Mouse (Mus musculus) c-Kit-negative CD71-positive TER-119-positive erythroid progenitor cells, embryonic 14.5 days (primary cell): Measurements from ENCODE around the gene Naglu.

Experiments used
- DNase-seq: peaks from one replicate; pipeline ENCODE4 v3.0.0-alpha.2; 2013; ENCODE audit warnings: low read depth, low spot score

Gene Naglu

GRCm38 (mm10) chr11:101056885-101057284 lies 12.9 kb upstream of the Naglu start:
- no peak for DNase-seq

GRCm38 (mm10) chr11:101057860-101058259 lies 12.0 kb upstream of the Naglu start:
- DNase-seq, result peak; percentile 70

DNA sequence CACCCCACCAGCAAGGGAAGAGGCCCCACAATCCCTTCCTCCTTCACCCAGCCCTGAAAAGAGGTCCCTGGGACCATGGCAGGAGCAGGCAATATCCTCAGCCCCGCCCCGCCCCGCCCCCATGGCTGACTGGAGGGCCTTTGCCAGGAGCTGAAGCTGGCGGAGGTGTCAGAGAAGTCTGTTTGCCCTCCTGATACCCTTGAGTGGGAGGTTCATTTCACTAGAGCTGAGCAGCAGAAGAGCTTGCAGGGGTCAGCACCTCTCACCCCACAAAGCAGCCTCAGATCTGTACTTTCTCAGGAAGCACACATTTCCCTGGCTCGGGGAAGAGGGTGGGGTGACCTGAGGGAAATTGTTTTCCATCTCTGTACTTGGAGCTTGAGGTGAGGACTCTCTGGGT lies 11.1 kb upstream of the Naglu start:
- no peak for DNase-seq

DNA sequence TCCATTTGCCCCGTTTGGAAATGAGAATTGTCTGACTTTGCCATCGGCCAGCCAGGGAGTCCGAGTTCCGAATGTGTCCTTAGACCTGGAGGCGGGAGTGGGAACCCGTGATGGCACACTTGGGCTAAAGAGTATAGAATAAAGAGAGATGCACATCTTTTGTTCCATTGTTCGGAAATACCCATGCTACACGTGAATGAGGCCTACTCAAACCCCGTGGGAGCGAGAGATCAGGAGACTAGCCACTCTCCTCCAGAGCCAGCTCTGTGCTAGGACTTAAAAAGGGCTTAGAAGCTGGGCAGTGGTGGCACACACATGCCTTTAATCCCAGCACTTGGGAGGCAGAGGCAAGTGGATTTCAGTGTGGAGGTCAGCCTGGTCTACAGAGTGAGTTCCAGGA lies 10.3 kb upstream of the Naglu start:
- DNase-seq, result no peak

DNA sequence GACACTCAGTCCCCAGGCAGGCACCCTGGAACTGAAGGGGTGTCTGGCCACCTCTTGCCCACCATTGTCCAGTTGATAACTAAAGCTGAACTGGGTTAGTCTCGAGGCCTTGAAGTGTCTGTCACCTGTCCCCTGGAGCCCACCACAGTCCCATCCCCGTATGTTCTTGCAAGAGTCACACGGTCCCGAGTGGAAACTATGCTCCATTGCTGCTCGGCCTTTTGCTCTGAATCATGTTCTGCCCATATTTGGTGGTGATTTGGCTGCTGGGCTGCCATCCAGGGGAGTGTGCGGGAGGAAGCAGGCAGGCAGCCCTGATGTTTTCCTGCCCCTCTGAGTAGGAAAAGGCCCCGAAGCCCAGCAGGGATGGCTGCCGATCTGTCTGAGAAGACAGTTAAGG lies 9.7 kb upstream of the Naglu start:
- DNase-seq, result no peak

- no peak for DNase-seq
Observed at GRCm38 (mm10) chr11:101061049-101061448, 8.8 kb upstream of the Naglu start.

- DNase-seq, result no peak
Observed at GRCm38 (mm10) chr11:101062165-101062884, 7.5 kb upstream of the Naglu start.

- DNase-seq, result no peak
Observed at GRCm38 (mm10) chr11:101062971-101063675, 6.7 kb upstream of the Naglu start.

GRCm38 (mm10) chr11:101063676-101064327 lies 6.0 kb upstream of the Naglu start:
- peak; percentile 83 for DNase-seq

GRCm38 (mm10) chr11:101064462-101064861 lies 5.3 kb upstream of the Naglu start:
- DNase-seq, result no peak

GRCm38 (mm10) chr11:101065002-101065401 lies 4.8 kb upstream of the Naglu start:
- DNase-seq, result no peak

GRCm38 (mm10) chr11:101066549-101067412 lies 3.0 kb upstream of the Naglu start:
- peak; percentile 63 for DNase-seq

- no peak for DNase-seq
Observed at GRCm38 (mm10) chr11:101070189-101070527, 346 bp downstream of the Naglu start.

DNA sequence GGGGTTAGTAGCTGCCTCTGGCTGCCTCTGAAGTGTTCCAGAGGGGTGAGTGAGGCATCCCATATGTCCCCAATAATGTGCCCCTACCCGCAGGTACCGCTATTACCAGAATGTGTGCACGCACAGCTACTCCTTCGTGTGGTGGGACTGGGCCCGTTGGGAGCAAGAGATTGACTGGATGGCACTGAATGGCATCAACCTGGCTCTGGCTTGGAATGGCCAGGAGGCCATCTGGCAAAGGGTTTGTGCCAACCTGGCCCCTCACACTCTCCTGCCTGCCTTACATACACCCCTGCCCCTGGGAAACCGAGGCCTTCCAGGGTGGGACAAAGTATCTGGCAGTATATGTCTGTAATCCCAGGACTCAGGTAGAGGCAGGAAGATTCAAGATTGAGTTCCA lies 1.2 kb downstream of the Naglu start:
- DNase-seq, result no peak

DNA sequence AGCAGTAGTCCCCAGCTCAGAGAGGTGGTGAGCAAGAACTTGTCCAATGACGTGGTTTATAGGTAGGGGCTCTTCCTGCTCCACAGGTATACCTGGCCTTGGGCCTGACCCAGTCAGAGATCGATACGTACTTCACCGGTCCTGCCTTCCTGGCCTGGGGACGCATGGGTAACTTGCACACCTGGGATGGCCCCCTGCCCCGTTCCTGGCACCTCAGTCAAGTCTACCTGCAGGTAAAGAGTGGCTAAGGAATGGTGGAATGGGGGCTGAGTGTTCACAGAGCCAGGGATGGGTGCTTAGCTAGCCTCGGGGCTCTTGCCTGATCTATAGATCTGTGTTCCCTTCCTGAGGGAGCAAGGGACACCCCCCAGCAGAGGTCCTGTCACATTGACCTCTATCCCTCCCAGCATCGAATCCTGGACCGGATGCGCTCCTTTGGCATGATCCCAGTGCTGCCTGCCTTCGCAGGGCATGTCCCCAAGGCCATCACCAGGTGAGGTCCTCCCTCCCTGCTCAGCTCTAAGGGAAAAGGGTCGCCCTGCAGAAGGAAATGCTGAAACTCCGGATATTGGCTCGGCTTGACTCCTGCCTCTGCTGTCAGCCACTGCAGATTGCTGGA lies 2.1 kb downstream of the Naglu start:
- no peak for DNase-seq

GRCm38 (mm10) chr11:101078121-101078520 lies 8.3 kb downstream of the Naglu start, which contains the start of gene Hsd17b1:
Gene Hsd17b1 (plus strand): TSS chr11:101078411.
- DNase-seq, result no peak

GRCm38 (mm10) chr11:101079746-101080145 lies 9.9 kb downstream of the Naglu start:
- no peak for DNase-seq

DNA sequence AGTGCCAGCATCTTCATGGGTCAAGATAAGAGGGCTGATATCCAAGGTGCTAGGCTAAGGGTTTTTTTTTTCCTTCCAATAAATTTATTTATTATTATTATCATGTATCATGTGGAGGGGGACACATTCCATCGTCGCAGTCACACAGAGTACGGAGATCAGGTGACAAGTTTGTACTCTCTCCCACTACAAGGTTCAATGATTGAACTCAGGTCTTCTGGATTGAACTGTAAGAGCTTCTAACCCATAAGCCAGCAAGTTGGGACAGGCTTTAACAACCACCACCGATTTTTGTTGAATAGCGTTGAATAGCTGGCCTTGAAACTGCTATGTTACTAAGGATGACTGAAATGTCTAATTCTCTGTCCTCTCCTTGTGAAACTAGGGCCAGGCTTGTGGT lies 10.6 kb downstream of the Naglu start:
- no peak for DNase-seq

DNA sequence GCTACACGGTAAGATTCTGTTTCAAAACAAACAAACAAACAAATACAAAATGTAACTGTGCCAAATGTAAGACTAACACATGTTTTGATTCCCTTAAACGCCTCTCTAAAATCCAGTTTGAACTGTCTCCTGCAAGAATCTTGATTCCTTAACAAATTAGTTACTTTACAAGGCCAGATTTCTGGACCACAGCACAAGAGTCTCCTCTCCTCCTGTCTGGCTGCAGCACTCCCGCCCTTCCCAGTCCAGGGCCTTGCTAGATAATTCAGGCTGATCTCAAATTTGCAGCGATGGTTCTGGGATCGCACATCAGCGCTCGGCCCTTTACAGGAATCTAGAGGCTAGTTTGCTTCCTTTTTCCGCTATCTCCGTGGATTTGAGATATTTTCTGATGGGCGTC lies 11.8 kb downstream of the Naglu start:
- DNase-seq, result no peak

DNA sequence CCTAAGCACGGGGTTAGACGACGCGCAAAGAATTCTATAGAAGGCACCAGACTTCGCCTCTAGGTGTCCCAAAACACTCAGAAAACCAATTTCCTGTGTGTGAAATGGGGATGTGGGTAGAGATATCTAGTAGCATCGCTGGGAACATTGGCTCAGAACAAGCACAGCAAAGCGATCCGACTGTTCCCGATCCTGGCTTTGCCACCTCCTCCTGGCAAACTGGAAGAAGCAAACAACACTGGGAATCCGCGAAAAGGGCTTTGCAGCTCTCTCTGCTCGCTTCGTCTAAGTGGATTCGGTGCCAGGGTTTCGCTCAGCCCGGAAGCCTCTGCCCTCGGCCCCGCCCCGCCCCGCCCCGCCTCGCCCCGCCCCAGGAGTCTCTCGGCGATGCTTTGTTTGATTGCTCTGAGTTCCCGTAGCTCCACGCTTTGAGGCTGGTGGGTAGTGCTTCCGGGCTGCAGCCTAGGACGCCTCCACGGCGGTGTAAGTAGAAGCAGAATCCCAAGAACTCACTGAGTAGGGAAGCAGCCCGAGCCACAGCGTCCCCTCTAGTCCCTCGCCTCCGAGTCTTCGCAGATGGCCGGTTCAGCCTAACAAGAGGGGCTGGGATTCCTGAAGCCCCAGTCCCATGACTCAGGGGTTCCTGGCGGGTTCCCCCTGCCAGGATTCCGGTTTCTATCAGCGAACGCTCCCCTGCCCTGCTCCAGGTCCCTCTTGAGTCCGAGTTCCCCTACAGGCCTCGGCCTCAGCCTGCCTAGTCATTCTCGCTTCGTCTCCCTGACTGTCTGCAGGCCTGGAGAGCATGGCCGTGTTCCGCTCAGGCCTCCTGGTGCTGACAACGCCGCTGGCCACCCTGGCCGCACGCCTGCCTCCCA lies 12.6 kb downstream of the Naglu start, which contains the start of gene Coasy:
Gene Coasy, plus strand, starts transcription at position 358 of the 875 bp plus-strand sequence.
- peak; percentile 69 for DNase-seq
